Mouse (Mus musculus) cortical plate, adult 2 months (tissue): ENCODE data around the gene Cst3. TPM values are rescaled to one million over a fixed set of nuclear protein-coding genes. Genes with fewer than 3 reads are reported as not detected.

Source experiments
- H3K27ac ChIP-seq: fragments of 200-500 bp; 2 replicates; pipeline ENCODE4 v1.5.1; 2012; ENCODE audit warnings: low read length, control low read depth, inconsistent platforms; ENCODE audit not compliant: insufficient read depth
- H3K4me1 ChIP-seq: fragments of 200-500 bp; 2 replicates; pipeline ENCODE4 v1.6.1; 2011; ENCODE audit warnings: low read length; ENCODE audit not compliant: control insufficient read depth, insufficient read depth
- H3K4me3 ChIP-seq: fragments of 200-500 bp; 2 replicates; pipeline ENCODE4 v1.5.1; 2011; ENCODE audit warnings: mild to moderate bottlenecking, low read length, control low read depth; ENCODE audit not compliant: insufficient read depth
- CTCF ChIP-seq: fragments of 200-500 bp; IDR thresholded peaks from 2 replicates; pipeline ENCODE4 v1.5.1; 2011; ENCODE audit warnings: mild to moderate bottlenecking, control low read depth, low read length; ENCODE audit not compliant: insufficient read depth; ENCODE audit errors: extremely low read depth
- POLR2A ChIP-seq: fragments of 200-500 bp; IDR thresholded peaks from 2 replicates; pipeline ENCODE4 v1.6.1; 2011; ENCODE audit warnings: mild to moderate bottlenecking, low read length, control low read depth; ENCODE audit not compliant: insufficient read depth; ENCODE audit errors: extremely low read depth
- polyA plus RNA-seq: library from polyadenylated mRNA; depleted of rRNA; stranded (reverse); fragments of >200 nt; gene quantifications from 2 replicates; pipeline ENCODE4 v1.2.3, GENCODE M21; 2012; rRNA removed

Cst3 gene
- polyA plus RNA-seq, 1 experiment = 5,493 TPM

- H3K27ac ChIP-seq = peak overlapping the region; percentile 89
- no peak overlapping the region for H3K4me3 ChIP-seq
- TF ChIP-seq POLR2A (no peak), CTCF (no peak)
- peaks cover 1% of the 10 kb centered on the region; the same call in 1 of the 2 replicates for H3K4me1 ChIP-seq
These were observed 14.5 kb downstream of the Cst3 start for GRCm38 (mm10) chr2:148860993-148861392.

GRCm38 (mm10) chr2:148857506-148857905, 18.0 kb downstream of the Cst3 start:
- no peak overlapping the region for H3K4me3 ChIP-seq
- H3K27ac ChIP-seq = no peak overlapping the region
- H3K4me1 ChIP-seq = peaks cover 1% of the 10 kb centered on the region; the same call in 1 of the 2 replicates
- no peak for TF ChIP-seq POLR2A
- TF ChIP-seq CTCF = no peak

GRCm38 (mm10) chr2:148856630-148857400, 18.7 kb downstream of the Cst3 start:
- Histone ChIP-seq H3K4me1 (peaks cover 1% of the 10 kb centered on the region; the same call in 1 of the 2 replicates), H3K27ac (no peak overlapping the region), H3K4me3 (no peak overlapping the region)
- TF ChIP-seq POLR2A (no peak), CTCF (no peak)

GRCm38 (mm10) chr2:148851116-148851906, 24.2 kb downstream of the Cst3 start:
- peak; percentile 75 for TF ChIP-seq CTCF
- no peak for TF ChIP-seq POLR2A
- H3K4me1 ChIP-seq = no peaks in the 10 kb centered on the region
- no peak overlapping the region for H3K4me3 ChIP-seq
- no peak overlapping the region for H3K27ac ChIP-seq

- TF ChIP-seq POLR2A = no peak
- TF ChIP-seq CTCF = no peak
- H3K4me1 ChIP-seq = no peaks in the 10 kb centered on the region
- no peak overlapping the region for H3K27ac ChIP-seq
- no peak overlapping the region for H3K4me3 ChIP-seq
These were observed 36.3 kb downstream of the Cst3 start for GRCm38 (mm10) chr2:148839224-148839623.

- Histone ChIP-seq H3K27ac (no peak overlapping the region), H3K4me1 (no peaks in the 10 kb centered on the region), H3K4me3 (no peak overlapping the region)
- TF ChIP-seq CTCF = no peak
These were observed 37.3 kb downstream of the Cst3 start for GRCm38 (mm10) chr2:148838075-148838777.

- H3K4me1 ChIP-seq = no peaks in the 10 kb centered on the region
- H3K4me3 ChIP-seq = no peak within 1 kb of the TSS
- TF ChIP-seq CTCF = no peak
- TF ChIP-seq POLR2A = no peak
- H3K27ac ChIP-seq = no peak within 1 kb of the TSS
These were observed 40.6 kb downstream of the Cst3 start, which contains the start of gene Cst9 for GRCm38 (mm10) chr2:148834912-148835311. Gene Cst9 (plus strand): TSS chr2:148835147.

- Histone ChIP-seq H3K4me1 (no peaks in the 10 kb centered on the region), H3K27ac (no peak overlapping the region), H3K4me3 (no peak overlapping the region)
- no peak for TF ChIP-seq CTCF
- no peak for TF ChIP-seq POLR2A
These were observed 49.5 kb downstream of the Cst3 start for GRCm38 (mm10) chr2:148825986-148826385.

Other genes with a start within 250 kb of the Cst3 start
- 22.1 and 22.9 TPM in 2 replicates for gene Nxt1, start 203.1 kb downstream of the Cst3 start, polyA plus RNA-seq
- gene Gzf1, start 194.7 kb downstream of the Cst3 start, polyA plus RNA-seq = 17.5 and 17.6 TPM in 2 replicates
- gene Napb, start 143.2 kb downstream of the Cst3 start, polyA plus RNA-seq = 219 and 222 TPM in 2 replicates
- 0.40 and 0.70 TPM in 2 replicates for gene Cstl1, start 125.3 kb downstream of the Cst3 start, polyA plus RNA-seq
- gene Cst11, start 104.2 kb downstream of the Cst3 start, polyA plus RNA-seq = not detected in 2 replicates
- not detected in 2 replicates for gene 8030411F24Rik, start 93.7 kb downstream of the Cst3 start, polyA plus RNA-seq
- gene Cst12, start 86.3 kb downstream of the Cst3 start, polyA plus RNA-seq = not detected in 2 replicates
- gene Cst8, start 76.9 kb downstream of the Cst3 start, polyA plus RNA-seq = not detected in 2 replicates
- not detected in 2 replicates for gene Cst13, start 55.6 kb downstream of the Cst3 start, polyA plus RNA-seq
- not detected in 2 replicates for gene Cst9, start 40.5 kb downstream of the Cst3 start, polyA plus RNA-seq
- not detected in 2 replicates for gene 9230104L09Rik, start 10.7 kb downstream of the Cst3 start, polyA plus RNA-seq
- gene Gm1330, start 127.6 kb upstream of the Cst3 start, polyA plus RNA-seq = not detected in 2 replicates
- gene Gm10750, start 141.5 kb upstream of the Cst3 start, polyA plus RNA-seq = not detected in 2 replicates